Mouse (Mus musculus): ENCODE results near the gene Tnfaip8l2. TPM values are rescaled to one million over a fixed set of nuclear protein-coding genes. Genes with fewer than 3 reads are reported as not detected.

The Tnfaip8l2 gene
- polyA plus RNA-seq, 1 experiment from 2014 or later: 3.0 TPM

GRCm38 (mm10) chr3:95106338-95107117 lies 35.6 kb downstream of the Tnfaip8l2 start, which contains the start of gene Pip5k1a:
TSS of gene Pip5k1a (minus strand) at chr3:95106930.
- Histone ChIP-seq H3K4me2 (peak within 1 kb of the TSS; percentile 70), H3K9me3 (no peaks in the 10 kb centered on the region), H3K27me3 (replicated peaks) (no peaks in the 10 kb centered on the region), H3K4me1 (peaks cover 16% of the 10 kb centered on the region), H3K36me3 (replicated peaks) (no peaks in the 10 kb centered on the region), H3K27ac (peak within 1 kb of the TSS; percentile 88), H3K9ac (peak within 1 kb of the TSS; percentile 86), H3K4me3 (peak within 1 kb of the TSS; percentile 78)
- peak; percentile 89 for ATAC-seq (replicated peaks)
- under 1% methylated on average over 51 of the region's 51 CpGs for WGBS

- ATAC-seq (replicated peaks): no peak
- peak overlapping the region; percentile 78 for H3K4me3 ChIP-seq
- peak overlapping the region; percentile 70 for H3K4me2 ChIP-seq
- no peaks in the 10 kb centered on the region for H3K9me3 ChIP-seq
- H3K9ac ChIP-seq: peak overlapping the region; percentile 86
- H3K4me1 ChIP-seq: peaks cover 24% of the 10 kb centered on the region
- WGBS: 2% methylated on average over 16 of the region's 16 CpGs
- H3K27me3 ChIP-seq (replicated peaks): no peaks in the 10 kb centered on the region
- peak overlapping the region; percentile 88 for H3K27ac ChIP-seq
- H3K36me3 ChIP-seq (replicated peaks): no peaks in the 10 kb centered on the region
These were observed 36.4 kb downstream of the Tnfaip8l2 start for GRCm38 (mm10) chr3:95105586-95106337.

GRCm38 (mm10) chr3:95105121-95105520 lies 37.0 kb downstream of the Tnfaip8l2 start:
- Histone ChIP-seq H3K27ac (no peak overlapping the region), H3K4me2 (peak overlapping the region; percentile 70), H3K9ac (peak overlapping the region; percentile 86), H3K9me3 (no peaks in the 10 kb centered on the region), H3K36me3 (replicated peaks) (no peaks in the 10 kb centered on the region), H3K4me1 (peaks cover 27% of the 10 kb centered on the region), H3K4me3 (peak overlapping the region; percentile 78), H3K27me3 (replicated peaks) (no peaks in the 10 kb centered on the region)
- ATAC-seq (replicated peaks): no peak
- 73% methylated on average over 4 of the region's 4 CpGs for WGBS

- WGBS: 30% methylated on average over 2 of the region's 2 CpGs
- Histone ChIP-seq H3K4me3 (no peak overlapping the region), H3K4me2 (no peak overlapping the region), H3K9ac (no peak overlapping the region), H3K36me3 (replicated peaks) (no peaks in the 10 kb centered on the region), H3K27ac (no peak overlapping the region), H3K27me3 (replicated peaks) (no peaks in the 10 kb centered on the region), H3K9me3 (no peaks in the 10 kb centered on the region), H3K4me1 (peaks cover 27% of the 10 kb centered on the region)
- no peak for ATAC-seq (replicated peaks)
These were observed 41.3 kb downstream of the Tnfaip8l2 start for GRCm38 (mm10) chr3:95100854-95101253.

Small RNA genes lying within 50 kb of the gene (microRNA-seq; reads per million reads assigned to microRNA genes)
- gene Mir8099-1: not detected

Other genes starting within 250 kb of the Tnfaip8l2 start
- 11.2 and 14.0 TPM in 2 replicates for gene Selenbp1, start 209.3 kb downstream of the Tnfaip8l2 start, polyA plus RNA-seq (2015; fragmentation: Nextera tagmentation; extraction: Ambion mirVana)
- 6.5 and 7.0 TPM in 2 replicates for gene Rfx5, start 188.3 kb downstream of the Tnfaip8l2 start, polyA plus RNA-seq (2015; fragmentation: Nextera tagmentation; extraction: Ambion mirVana)
- 22.5 and 24.6 TPM in 2 replicates for gene Pi4kb, start 167.6 kb downstream of the Tnfaip8l2 start, polyA plus RNA-seq (2015; fragmentation: Nextera tagmentation; extraction: Ambion mirVana)
- gene Zfp687, start 126.9 kb downstream of the Tnfaip8l2 start, polyA plus RNA-seq (2015; fragmentation: Nextera tagmentation; extraction: Ambion mirVana): 20.7 and 21.2 TPM in 2 replicates
- gene Psmd4, start 99.7 kb downstream of the Tnfaip8l2 start, polyA plus RNA-seq (2015; fragmentation: Nextera tagmentation; extraction: Ambion mirVana): 277 and 284 TPM in 2 replicates
- 17.2 and 17.4 TPM in 2 replicates for gene Pip5k1a, start 35.4 kb downstream of the Tnfaip8l2 start, polyA plus RNA-seq (2015; fragmentation: Nextera tagmentation; extraction: Ambion mirVana)
- gene Vps72, start 31.3 kb downstream of the Tnfaip8l2 start, polyA plus RNA-seq (2015; fragmentation: Nextera tagmentation; extraction: Ambion mirVana): 212 and 216 TPM in 2 replicates
- 1.7 and 2.0 TPM in 2 replicates for gene Tmod4, start 17.9 kb downstream of the Tnfaip8l2 start, polyA plus RNA-seq (2015; fragmentation: Nextera tagmentation; extraction: Ambion mirVana)
- gene Scnm1, start 8.3 kb downstream of the Tnfaip8l2 start, polyA plus RNA-seq (2015; fragmentation: Nextera tagmentation; extraction: Ambion mirVana): 89.8 and 90.0 TPM in 2 replicates
- gene Lysmd1, start 8.3 kb downstream of the Tnfaip8l2 start, polyA plus RNA-seq (2015; fragmentation: Nextera tagmentation; extraction: Ambion mirVana): 48.9 and 52.1 TPM in 2 replicates
- gene Sema6c, start 18.1 kb upstream of the Tnfaip8l2 start, polyA plus RNA-seq (2015; fragmentation: Nextera tagmentation; extraction: Ambion mirVana): 33.1 and 42.6 TPM in 2 replicates
- 3.4 and 3.7 TPM in 2 replicates for gene Gabpb2, start 75.6 kb upstream of the Tnfaip8l2 start, polyA plus RNA-seq (2015; fragmentation: Nextera tagmentation; extraction: Ambion mirVana)
- gene Cdc42se1, start 86.4 kb upstream of the Tnfaip8l2 start, polyA plus RNA-seq (2015; fragmentation: Nextera tagmentation; extraction: Ambion mirVana): 49.3 and 58.5 TPM in 2 replicates
- 358 and 361 TPM in 2 replicates for gene Mllt11, start 89.8 kb upstream of the Tnfaip8l2 start, polyA plus RNA-seq (2015; fragmentation: Nextera tagmentation; extraction: Ambion mirVana)
- gene Gm128, start 99.2 kb upstream of the Tnfaip8l2 start, polyA plus RNA-seq (2015; fragmentation: Nextera tagmentation; extraction: Ambion mirVana): 0.11 and 0.19 TPM in 2 replicates
- 0.22 and 0.33 TPM in 2 replicates for gene Bnipl, start 108.8 kb upstream of the Tnfaip8l2 start, polyA plus RNA-seq (2015; fragmentation: Nextera tagmentation; extraction: Ambion mirVana)
- gene Mindy1, start 139.0 kb upstream of the Tnfaip8l2 start, polyA plus RNA-seq (2015; fragmentation: Nextera tagmentation; extraction: Ambion mirVana): 43.0 and 43.7 TPM in 2 replicates
- 67.9 and 76.9 TPM in 2 replicates for gene Prune1, start 139.7 kb upstream of the Tnfaip8l2 start, polyA plus RNA-seq (2015; fragmentation: Nextera tagmentation; extraction: Ambion mirVana)
- gene Anxa9, start 164.8 kb upstream of the Tnfaip8l2 start, polyA plus RNA-seq (2015; fragmentation: Nextera tagmentation; extraction: Ambion mirVana): 0.33 and 0.56 TPM in 2 replicates
- 97.6 and 97.8 TPM in 2 replicates for gene Cers2, start 172.4 kb upstream of the Tnfaip8l2 start, polyA plus RNA-seq (2015; fragmentation: Nextera tagmentation; extraction: Ambion mirVana)
- 43.4 and 45.4 TPM in 2 replicates for gene Setdb1, start 214.8 kb upstream of the Tnfaip8l2 start, polyA plus RNA-seq (2015; fragmentation: Nextera tagmentation; extraction: Ambion mirVana)

Measured in midbrain, embryonic 15.5 days (tissue).